Mouse (Mus musculus): ENCODE data around the gene S100a8.

S100a8 gene

GRCm38 (mm10) chr3:90668846-90669245, at the start of gene S100a8:
S100a8 (plus strand) TSS chr3:90668978.
- in situ Hi-C loops (cut with MboI; ENCODE audit: low sequenced_read_pairs): no loop called here

- in situ Hi-C loops (cut with MboI; ENCODE audit: low sequenced_read_pairs): no loop called here
These were observed 47.2 kb upstream of the S100a8 start for GRCm38 (mm10) chr3:90621552-90621951.

GRCm38 (mm10) chr3:90623435-90624071, 45.2 kb upstream of the S100a8 start:
- in situ Hi-C loops (cut with MboI; ENCODE audit: low sequenced_read_pairs): no loop called here

- in situ Hi-C loops (cut with MboI; ENCODE audit: low sequenced_read_pairs): no loop called here
These were observed 43.3 kb upstream of the S100a8 start for GRCm38 (mm10) chr3:90625496-90625895.

- in situ Hi-C loops (cut with MboI; ENCODE audit: low sequenced_read_pairs): no loop called here
These were observed 42.3 kb upstream of the S100a8 start for GRCm38 (mm10) chr3:90626266-90627021.

- in situ Hi-C loops (cut with MboI; ENCODE audit: low sequenced_read_pairs): no loop called here
These were observed 41.4 kb upstream of the S100a8 start for GRCm38 (mm10) chr3:90627366-90627765.

- in situ Hi-C loops (cut with MboI; ENCODE audit: low sequenced_read_pairs): no loop called here
These were observed 41.0 kb upstream of the S100a8 start for GRCm38 (mm10) chr3:90627807-90628206.

- in situ Hi-C loops (cut with MboI; ENCODE audit: low sequenced_read_pairs): no loop called here
These were observed 39.5 kb upstream of the S100a8 start for GRCm38 (mm10) chr3:90629298-90629697.

GRCm38 (mm10) chr3:90631984-90632383, 36.8 kb upstream of the S100a8 start:
- in situ Hi-C loops (cut with MboI; ENCODE audit: low sequenced_read_pairs): no loop called here

GRCm38 (mm10) chr3:90638511-90639275, 30.1 kb upstream of the S100a8 start:
- in situ Hi-C loops (cut with MboI; ENCODE audit: low sequenced_read_pairs): no loop called here

GRCm38 (mm10) chr3:90639511-90640154, 29.1 kb upstream of the S100a8 start:
- in situ Hi-C loops (cut with MboI; ENCODE audit: low sequenced_read_pairs): no loop called here

GRCm38 (mm10) chr3:90640981-90641380, 27.8 kb upstream of the S100a8 start:
- in situ Hi-C loops (cut with MboI; ENCODE audit: low sequenced_read_pairs): no loop called here

- in situ Hi-C loops (cut with MboI; ENCODE audit: low sequenced_read_pairs): no loop called here
These were observed 24.6 kb upstream of the S100a8 start for GRCm38 (mm10) chr3:90644220-90644619.

GRCm38 (mm10) chr3:90647291-90647690, 21.5 kb upstream of the S100a8 start:
- in situ Hi-C loops (cut with MboI; ENCODE audit: low sequenced_read_pairs): no loop called here

- in situ Hi-C loops (cut with MboI; ENCODE audit: low sequenced_read_pairs): no loop called here
These were observed 19.8 kb upstream of the S100a8 start for GRCm38 (mm10) chr3:90648981-90649380.

GRCm38 (mm10) chr3:90649832-90650231, 18.9 kb upstream of the S100a8 start:
- in situ Hi-C loops (cut with MboI; ENCODE audit: low sequenced_read_pairs): no loop called here

- in situ Hi-C loops (cut with MboI; ENCODE audit: low sequenced_read_pairs): no loop called here
These were observed 15.8 kb upstream of the S100a8 start for GRCm38 (mm10) chr3:90652878-90653508.

GRCm38 (mm10) chr3:90653717-90654116, 15.1 kb upstream of the S100a8 start, which contains the start of gene S100a7a:
S100a7a (plus strand) TSS chr3:90654017.
- in situ Hi-C loops (cut with MboI; ENCODE audit: low sequenced_read_pairs): no loop called here

GRCm38 (mm10) chr3:90657405-90657804, 11.4 kb upstream of the S100a8 start:
- in situ Hi-C loops (cut with MboI; ENCODE audit: low sequenced_read_pairs): no loop called here

- in situ Hi-C loops (cut with MboI; ENCODE audit: low sequenced_read_pairs): no loop called here
These were observed 9.3 kb upstream of the S100a8 start for GRCm38 (mm10) chr3:90659364-90660044.
